Mouse (Mus musculus): Measurements from ENCODE around the gene Sigmar1. TPM values are rescaled to one million over a fixed set of nuclear protein-coding genes. Genes with fewer than 3 reads are reported as not detected.

Sigmar1 gene
- polyA plus RNA-seq, 1 experiment from 2014 or later = 58.9 TPM

Other genes with a start within 250 kb of the Sigmar1 start
- gene 1110017D15Rik, start 238.8 kb downstream of the Sigmar1 start, polyA plus RNA-seq (2015; fragmentation: Nextera tagmentation; extraction: Ambion mirVana) = 9.8 and 17.9 TPM in 2 replicates
- 16.7 and 18.1 TPM in 2 replicates for gene Fam219a, start 186.6 kb downstream of the Sigmar1 start, polyA plus RNA-seq (2015; fragmentation: Nextera tagmentation; extraction: Ambion mirVana)
- 3.2 and 5.0 TPM in 2 replicates for gene Dnaic1, start 186.4 kb downstream of the Sigmar1 start, polyA plus RNA-seq (2015; fragmentation: Nextera tagmentation; extraction: Ambion mirVana)
- gene Enho, start 115.8 kb downstream of the Sigmar1 start, polyA plus RNA-seq (2015; fragmentation: Nextera tagmentation; extraction: Ambion mirVana) = 92.0 and 95.2 TPM in 2 replicates
- 24.4 and 27.8 TPM in 2 replicates for gene Cntfr, start 59.1 kb downstream of the Sigmar1 start, polyA plus RNA-seq (2015; fragmentation: Nextera tagmentation; extraction: Ambion mirVana)
- 47.6 and 48.5 TPM in 2 replicates for gene Il11ra1, start 56.2 kb downstream of the Sigmar1 start, polyA plus RNA-seq (2015; fragmentation: Nextera tagmentation; extraction: Ambion mirVana)
- gene Rpp25l, start 42.6 kb downstream of the Sigmar1 start, polyA plus RNA-seq (2015; fragmentation: Nextera tagmentation; extraction: Ambion mirVana) = 63.0 and 66.8 TPM in 2 replicates
- 301 and 303 TPM in 2 replicates for gene Dctn3, start 33.0 kb downstream of the Sigmar1 start, polyA plus RNA-seq (2015; fragmentation: Nextera tagmentation; extraction: Ambion mirVana)
- gene Arid3c, start 25.0 kb downstream of the Sigmar1 start, polyA plus RNA-seq (2015; fragmentation: Nextera tagmentation; extraction: Ambion mirVana) = 1.1 and 2.2 TPM in 2 replicates
- 36.6 and 42.8 TPM in 2 replicates for gene Galt, start 929 bp downstream of the Sigmar1 start, polyA plus RNA-seq (2015; fragmentation: Nextera tagmentation; extraction: Ambion mirVana)
- gene Ccl27a, start 18.1 kb upstream of the Sigmar1 start, polyA plus RNA-seq (2015; fragmentation: Nextera tagmentation; extraction: Ambion mirVana) = 256 and 261 TPM in 2 replicates
- gene Gm21541, start 147.5 kb upstream of the Sigmar1 start, polyA plus RNA-seq (2015; fragmentation: Nextera tagmentation; extraction: Ambion mirVana) = not detected in 2 replicates
- gene Gm20878, start 185.4 kb upstream of the Sigmar1 start, polyA plus RNA-seq (2015; fragmentation: Nextera tagmentation; extraction: Ambion mirVana) = 7.8 and 10.6 TPM in 2 replicates
- 0.87 and 0.92 TPM in 2 replicates for gene Fam205a4, start 209.9 kb upstream of the Sigmar1 start, polyA plus RNA-seq (2015; fragmentation: Nextera tagmentation; extraction: Ambion mirVana)